Mouse (Mus musculus): ENCODE results near the gene Pstk. TPM values are rescaled to one million over a fixed set of nuclear protein-coding genes. Genes with fewer than 3 reads are reported as not detected.

Gene Pstk
- polyA plus RNA-seq, 1 experiment from 2014 or later, result 50.7 TPM

DNA sequence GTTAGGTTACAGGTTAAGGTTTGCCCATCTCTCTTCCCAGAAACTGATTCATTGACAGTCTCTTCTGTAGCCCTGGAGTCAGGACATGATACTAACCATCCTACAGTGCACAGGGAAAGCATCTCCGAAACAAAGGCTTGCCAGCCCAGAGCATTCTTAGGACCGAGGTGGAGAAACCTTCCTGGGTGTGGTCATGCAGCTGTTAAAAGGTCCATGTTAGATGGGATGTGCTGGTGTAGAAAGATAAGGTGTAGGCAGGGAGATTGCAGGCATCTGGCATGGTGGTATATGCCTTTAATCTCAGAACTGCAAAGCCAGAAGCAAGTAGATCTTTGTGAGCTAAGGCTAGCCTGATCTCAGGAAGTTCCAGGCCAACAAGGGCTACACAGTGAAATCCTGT is 54.0 kb downstream of the Pstk start:
- peaks cover 17% of the 10 kb centered on the region; the same call in 1 of the 2 replicates for H3K36me3 ChIP-seq (replicated peaks)
- ATAC-seq (replicated peaks), result no peak
- H3K4me3 ChIP-seq, result no peak overlapping the region
- no peaks in the 10 kb centered on the region for H3K27me3 ChIP-seq (replicated peaks)
- no peak overlapping the region for H3K9ac ChIP-seq
- no peak overlapping the region for H3K27ac ChIP-seq
- H3K9me3 ChIP-seq, result no peaks in the 10 kb centered on the region
- no peak overlapping the region for H3K4me2 ChIP-seq
- 92% methylated on average over 2 of the region's 2 CpGs for WGBS
- H3K4me1 ChIP-seq, result no peaks in the 10 kb centered on the region

DNA sequence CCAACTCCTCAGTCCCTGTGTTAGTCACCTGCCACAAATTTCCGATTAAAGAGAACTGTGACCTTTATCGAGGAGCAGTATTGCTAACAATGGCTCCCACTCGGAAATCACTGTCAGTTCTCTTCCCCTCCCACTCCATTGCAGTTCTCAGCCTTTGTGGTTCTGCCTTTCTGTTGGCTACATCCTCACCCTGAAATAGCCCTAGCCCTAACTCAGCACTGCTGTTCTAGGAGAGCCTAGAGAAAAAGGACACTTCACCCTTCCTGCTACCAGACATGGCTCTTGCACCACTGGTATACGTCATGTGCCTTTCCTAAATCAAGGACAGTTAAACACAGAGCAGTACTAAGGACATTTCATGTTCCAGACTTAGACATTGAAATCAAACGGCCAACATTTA is 56.4 kb downstream of the Pstk start:
- no peak overlapping the region for H3K27ac ChIP-seq
- no peaks in the 10 kb centered on the region for H3K27me3 ChIP-seq (replicated peaks)
- H3K4me2 ChIP-seq, result no peak overlapping the region
- H3K4me3 ChIP-seq, result no peak overlapping the region
- no peaks in the 10 kb centered on the region for H3K9me3 ChIP-seq
- no peaks in the 10 kb centered on the region for H3K4me1 ChIP-seq
- peaks cover 32% of the 10 kb centered on the region for H3K36me3 ChIP-seq (replicated peaks)
- ATAC-seq (replicated peaks), result no peak
- 87% methylated on average over 5 of the region's 5 CpGs for WGBS
- no peak overlapping the region for H3K9ac ChIP-seq

DNA sequence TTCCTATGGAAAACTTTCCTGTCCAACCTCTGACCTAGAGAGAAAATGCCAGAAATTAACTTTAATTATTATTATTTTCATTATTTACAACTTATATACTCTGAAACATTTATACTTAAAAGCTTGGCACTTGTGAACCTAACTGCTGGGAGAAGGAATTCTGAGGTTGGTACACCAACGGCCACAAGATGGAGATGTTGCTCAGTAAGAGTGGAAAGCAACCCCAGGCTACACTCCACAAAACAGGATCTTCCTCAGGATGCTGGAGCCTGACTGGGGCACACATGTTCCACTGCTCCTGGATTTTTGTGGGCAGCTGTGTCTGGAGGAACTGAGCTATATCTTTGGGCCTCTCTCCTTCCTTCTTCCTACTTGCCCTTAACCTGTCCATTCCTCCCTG is 61.3 kb downstream of the Pstk start:
- H3K4me1 ChIP-seq, result no peaks in the 10 kb centered on the region
- 15% methylated on average over 1 of the region's 1 CpGs for WGBS
- no peak overlapping the region for H3K4me3 ChIP-seq
- no peak overlapping the region for H3K9ac ChIP-seq
- no peaks in the 10 kb centered on the region for H3K27me3 ChIP-seq (replicated peaks)
- no peaks in the 10 kb centered on the region for H3K9me3 ChIP-seq
- H3K36me3 ChIP-seq (replicated peaks), result peaks cover 35% of the 10 kb centered on the region
- H3K27ac ChIP-seq, result no peak overlapping the region
- no peak for ATAC-seq (replicated peaks)
- H3K4me2 ChIP-seq, result no peak overlapping the region

DNA sequence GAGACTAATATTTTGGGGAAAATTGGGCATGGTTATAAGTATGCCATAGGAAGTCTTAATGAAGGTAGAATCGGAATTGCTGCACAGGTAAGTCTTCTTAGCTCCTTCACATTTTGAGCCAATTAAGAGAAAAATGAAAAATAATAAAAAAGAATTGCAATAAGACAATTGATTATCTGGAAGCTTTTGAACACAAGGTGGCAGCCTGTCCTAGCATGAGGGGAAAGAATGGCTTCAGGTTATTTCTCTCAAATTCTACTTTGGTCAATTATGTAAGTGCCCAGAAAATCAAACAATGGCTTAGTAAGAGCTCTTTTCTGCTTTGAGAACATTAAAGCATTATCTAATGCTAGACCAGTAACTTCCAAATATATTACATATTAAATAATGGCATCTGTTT is 63.3 kb downstream of the Pstk start:
- 76% methylated on average over 1 of the region's 1 CpGs for WGBS
- Histone ChIP-seq H3K4me2 (no peak overlapping the region), H3K9me3 (no peaks in the 10 kb centered on the region), H3K4me1 (no peaks in the 10 kb centered on the region), H3K36me3 (replicated peaks) (peaks cover 27% of the 10 kb centered on the region), H3K9ac (no peak overlapping the region), H3K27me3 (replicated peaks) (no peaks in the 10 kb centered on the region), H3K4me3 (no peak overlapping the region), H3K27ac (no peak overlapping the region)
- ATAC-seq (replicated peaks), result no peak

DNA sequence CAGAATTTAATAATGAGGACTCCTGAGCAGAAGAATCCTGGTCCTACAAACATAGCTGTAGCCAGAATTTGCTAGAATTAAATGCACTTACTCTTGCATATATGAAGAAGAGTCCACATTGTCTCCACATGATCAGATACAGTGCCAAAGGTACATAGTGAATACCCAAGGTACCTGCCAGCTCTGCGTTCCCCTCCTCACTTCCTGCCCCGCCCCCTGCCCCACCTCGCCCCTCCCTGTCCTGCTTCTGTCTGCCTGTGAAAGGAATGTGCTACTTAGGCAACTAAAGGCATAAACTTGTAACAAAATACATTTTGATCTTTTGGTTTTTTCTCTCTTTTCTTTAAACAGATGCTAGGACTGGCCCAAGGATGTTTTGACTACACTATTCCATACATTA is 66.1 kb downstream of the Pstk start:
- ATAC-seq (replicated peaks), result no peak
- 61% methylated on average over 3 of the region's 3 CpGs for WGBS
- no peak overlapping the region for H3K27ac ChIP-seq
- H3K4me3 ChIP-seq, result no peak overlapping the region
- no peaks in the 10 kb centered on the region for H3K27me3 ChIP-seq (replicated peaks)
- H3K36me3 ChIP-seq (replicated peaks), result peaks cover 18% of the 10 kb centered on the region
- no peak overlapping the region for H3K9ac ChIP-seq
- H3K4me2 ChIP-seq, result no peak overlapping the region
- no peaks in the 10 kb centered on the region for H3K9me3 ChIP-seq
- no peaks in the 10 kb centered on the region for H3K4me1 ChIP-seq

Other genes starting within 250 kb of the Pstk start
- not detected in 2 replicates for gene 4933402N03Rik, start 224.8 kb upstream of the Pstk start, polyA plus RNA-seq (2015; fragmentation: Nextera tagmentation; extraction: Ambion mirVana)
- gene 5430419D17Rik, start 196.7 kb upstream of the Pstk start, polyA plus RNA-seq (2015; fragmentation: Nextera tagmentation; extraction: Ambion mirVana), result not detected in 2 replicates
- not detected in 2 replicates for gene Cuzd1, start 48.8 kb upstream of the Pstk start, polyA plus RNA-seq (2015; fragmentation: Nextera tagmentation; extraction: Ambion mirVana)
- not detected in 2 replicates for gene Fam24b, start 41.6 kb upstream of the Pstk start, polyA plus RNA-seq (2015; fragmentation: Nextera tagmentation; extraction: Ambion mirVana)
- gene Fam24a, start 37.3 kb upstream of the Pstk start, polyA plus RNA-seq (2015; fragmentation: Nextera tagmentation; extraction: Ambion mirVana), result not detected in 2 replicates
- gene 2310057M21Rik, start 8.4 kb upstream of the Pstk start, polyA plus RNA-seq (2015; fragmentation: Nextera tagmentation; extraction: Ambion mirVana), result 29.1 and 32.0 TPM in 2 replicates
- gene Ikzf5, start 39.4 kb downstream of the Pstk start, polyA plus RNA-seq (2015; fragmentation: Nextera tagmentation; extraction: Ambion mirVana), result 10.1 and 12.5 TPM in 2 replicates
- 107 and 110 TPM in 2 replicates for gene Acadsb, start 39.5 kb downstream of the Pstk start, polyA plus RNA-seq (2015; fragmentation: Nextera tagmentation; extraction: Ambion mirVana)
- gene Hmx3, start 171.7 kb downstream of the Pstk start, polyA plus RNA-seq (2015; fragmentation: Nextera tagmentation; extraction: Ambion mirVana), result 0.49 and 0.73 TPM in 2 replicates
- gene Hmx2, start 177.6 kb downstream of the Pstk start, polyA plus RNA-seq (2015; fragmentation: Nextera tagmentation; extraction: Ambion mirVana), result 0.34 and 1.1 TPM in 2 replicates
- gene Bub3, start 189.1 kb downstream of the Pstk start, polyA plus RNA-seq (2015; fragmentation: Nextera tagmentation; extraction: Ambion mirVana), result 165 and 166 TPM in 2 replicates